Mouse (Mus musculus) mammary gland, adult 2 months (tissue): ENCODE data around the gene Atp8b3. TPM values are rescaled to one million over a fixed set of nuclear protein-coding genes. Genes with fewer than 3 reads are reported as not detected.

Experiments
- polyA plus RNA-seq: library from polyadenylated mRNA; depleted of rRNA; stranded (reverse); fragments of >200 nt; gene quantifications from 2 replicates; pipeline ENCODE4 v1.2.3, GENCODE M21; 2012; ENCODE audit warnings: low replicate concordance; rRNA removed

Atp8b3 gene
- 0.05 and 0.06 TPM in 2 replicates for polyA plus RNA-seq

GRCm38 (mm10) chr10:80538710-80539394 lies at the start of gene Atp8b3:
TSS of gene Atp8b3 (minus strand) at chr10:80539124.

GRCm38 (mm10) chr10:80577195-80578130 lies 38.5 kb upstream of the Atp8b3 start, which contains the start of gene Klf16:
TSS of gene Klf16 (minus strand) at chr10:80577321.

GRCm38 (mm10) chr10:80561116-80561944 lies 22.4 kb upstream of the Atp8b3 start, which contains the start of gene Rexo1:
TSS of gene Rexo1 (minus strand) at chr10:80561560.

GRCm38 (mm10) chr10:80494732-80495131 lies 44.2 kb downstream of the Atp8b3 start, which contains the start of gene Onecut3:
TSS of gene Onecut3 (plus strand) at chr10:80494835.

Other genes with a start within 250 kb of the Atp8b3 start
- 1,242 and 1,668 TPM in 2 replicates for gene Rps15, start 246.7 kb downstream of the Atp8b3 start, polyA plus RNA-seq
- gene Apc2, start 243.1 kb downstream of the Atp8b3 start, polyA plus RNA-seq, result 1.4 and 1.9 TPM in 2 replicates
- 57.6 and 67.1 TPM in 2 replicates for gene 2310011J03Rik, start 218.6 kb downstream of the Atp8b3 start, polyA plus RNA-seq
- 18.9 and 31.0 TPM in 2 replicates for gene Pcsk4, start 209.6 kb downstream of the Atp8b3 start, polyA plus RNA-seq
- gene Reep6, start 209.2 kb downstream of the Atp8b3 start, polyA plus RNA-seq, result 17.8 and 36.0 TPM in 2 replicates
- gene Adamtsl5, start 190.7 kb downstream of the Atp8b3 start, polyA plus RNA-seq, result 47.3 and 58.2 TPM in 2 replicates
- gene Plk5, start 182.7 kb downstream of the Atp8b3 start, polyA plus RNA-seq, result 2.2 and 3.0 TPM in 2 replicates
- 13.8 and 47.5 TPM in 2 replicates for gene Mex3d, start 151.5 kb downstream of the Atp8b3 start, polyA plus RNA-seq
- gene Mbd3, start 139.6 kb downstream of the Atp8b3 start, polyA plus RNA-seq, result 134 and 161 TPM in 2 replicates
- gene Uqcr11, start 132.3 kb downstream of the Atp8b3 start, polyA plus RNA-seq, result 1,950 and 2,616 TPM in 2 replicates
- gene Tcf3, start 105.5 kb downstream of the Atp8b3 start, polyA plus RNA-seq, result 78.7 and 199 TPM in 2 replicates
- gene Onecut3, start 44.3 kb downstream of the Atp8b3 start, polyA plus RNA-seq, result not detected in 2 replicates
- gene Rexo1, start 22.4 kb upstream of the Atp8b3 start, polyA plus RNA-seq, result 51.6 and 93.8 TPM in 2 replicates
- 17.2 and 59.7 TPM in 2 replicates for gene Klf16, start 38.2 kb upstream of the Atp8b3 start, polyA plus RNA-seq
- gene Abhd17a, start 51.2 kb upstream of the Atp8b3 start, polyA plus RNA-seq, result 205 and 464 TPM in 2 replicates
- 135 and 145 TPM in 2 replicates for gene Scamp4, start 63.7 kb upstream of the Atp8b3 start, polyA plus RNA-seq
- 11.8 and 32.4 TPM in 2 replicates for gene Adat3, start 63.8 kb upstream of the Atp8b3 start, polyA plus RNA-seq
- gene Gm49322, start 66.9 kb upstream of the Atp8b3 start, polyA plus RNA-seq, result 2.7 and 3.6 TPM in 2 replicates
- 181 and 382 TPM in 2 replicates for gene Csnk1g2, start 83.7 kb upstream of the Atp8b3 start, polyA plus RNA-seq
- gene Btbd2, start 117.9 kb upstream of the Atp8b3 start, polyA plus RNA-seq, result 87.3 and 118 TPM in 2 replicates
- gene Mknk2, start 139.0 kb upstream of the Atp8b3 start, polyA plus RNA-seq, result 740 and 1,180 TPM in 2 replicates
- 80.9 and 125 TPM in 2 replicates for gene Mob3a, start 162.9 kb upstream of the Atp8b3 start, polyA plus RNA-seq
- 46.0 and 58.0 TPM in 2 replicates for gene Izumo4, start 163.1 kb upstream of the Atp8b3 start, polyA plus RNA-seq
- 127 and 144 TPM in 2 replicates for gene Ap3d1, start 203.1 kb upstream of the Atp8b3 start, polyA plus RNA-seq
- 18.6 and 59.0 TPM in 2 replicates for gene Dot1l, start 216.1 kb upstream of the Atp8b3 start, polyA plus RNA-seq